Mouse (Mus musculus): ENCODE measurements around the gene Gm12184. TPM values are rescaled to one million over a fixed set of nuclear protein-coding genes. Genes with fewer than 3 reads are reported as not detected.

The Gm12184 gene
- total RNA-seq, 2 experiments from 2014 or later: 4.6 to 6.1 TPM

DNA sequence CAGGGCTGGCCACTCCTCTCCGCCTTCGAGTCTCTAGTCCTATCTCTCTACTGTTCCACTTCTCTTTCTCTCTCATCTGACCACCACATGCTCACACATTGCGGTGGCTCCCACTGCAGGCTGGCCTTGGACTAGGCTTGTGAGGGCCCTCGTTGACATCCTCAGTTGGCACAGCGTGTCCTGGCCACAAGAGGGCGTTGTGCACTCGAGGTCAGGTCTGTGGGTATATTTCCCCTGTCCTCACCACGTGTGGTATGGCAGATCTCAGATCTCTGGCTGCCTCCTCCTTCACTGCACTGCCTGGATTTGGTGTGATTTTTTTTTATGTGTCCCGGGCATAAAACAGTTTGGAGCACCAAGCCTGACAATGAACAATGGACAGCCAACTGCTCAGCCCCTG, 49.8 kb downstream of the Gm12184 start:
- ATAC-seq (ENCODE audit: poor library complexity, severe bottlenecking): peak; percentile 45; the same call in 1 of the 2 replicates

DNA sequence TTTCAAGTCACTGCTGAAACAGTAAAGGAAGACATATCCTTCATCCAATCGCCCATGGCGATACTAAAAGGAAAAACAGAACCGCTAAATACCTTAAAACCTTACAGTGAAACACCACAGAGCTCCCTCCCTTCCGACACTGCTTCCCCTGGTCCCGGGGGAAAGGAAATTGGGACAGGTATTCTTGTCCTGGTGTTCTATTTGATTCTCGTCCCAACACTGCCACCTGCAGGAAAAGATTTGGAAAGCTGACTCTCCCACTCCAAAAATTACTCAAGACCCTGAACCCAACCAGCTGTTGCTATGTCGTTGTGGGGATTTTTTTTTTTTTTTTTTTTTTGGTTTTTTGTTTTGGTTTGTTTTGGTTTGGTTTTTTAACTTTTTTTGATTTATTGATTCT, 51.0 kb downstream of the Gm12184 start:
- ATAC-seq (ENCODE audit: poor library complexity, severe bottlenecking): no peak

Other genes with a start within 250 kb of the Gm12184 start
- gene Rack1, start 26.3 kb downstream of the Gm12184 start, total RNA-seq (2015): 1,656 and 1,714 TPM in 2 replicates
- gene Rack1, start 26.3 kb downstream of the Gm12184 start, total RNA-seq (2017): 910 and 1,013 TPM in 2 replicates
- 11.8 and 13.6 TPM in 2 replicates for gene Trim41, start 9.3 kb downstream of the Gm12184 start, total RNA-seq (2015)
- 39.2 and 43.7 TPM in 2 replicates for gene Trim41, start 9.3 kb downstream of the Gm12184 start, total RNA-seq (2017)
- gene Trim7, start 515 bp downstream of the Gm12184 start, total RNA-seq (2015): 0.51 and 0.68 TPM in 2 replicates
- gene Trim7, start 515 bp downstream of the Gm12184 start, total RNA-seq (2017): 0.18 and 0.57 TPM in 2 replicates
- 59.0 and 67.2 TPM in 2 replicates for gene Irgm1, start 45.0 kb upstream of the Gm12184 start, total RNA-seq (2015)
- 54.1 and 62.0 TPM in 2 replicates for gene Irgm1, start 45.0 kb upstream of the Gm12184 start, total RNA-seq (2017)
- 13.1 and 15.9 TPM in 2 replicates for gene Gm5431, start 75.6 kb upstream of the Gm12184 start, total RNA-seq (2015)
- 12.0 and 15.0 TPM in 2 replicates for gene Gm5431, start 75.6 kb upstream of the Gm12184 start, total RNA-seq (2017)
- 78.1 and 81.3 TPM in 2 replicates for gene Psme2b, start 119.5 kb upstream of the Gm12184 start, total RNA-seq (2015)
- gene Psme2b, start 119.5 kb upstream of the Gm12184 start, total RNA-seq (2017): 47.3 and 50.2 TPM in 2 replicates
- 0.31 and 0.57 TPM in 2 replicates for gene Olfr56, start 152.2 kb upstream of the Gm12184 start, total RNA-seq (2015)
- gene Olfr56, start 152.2 kb upstream of the Gm12184 start, total RNA-seq (2017): 0.55 and 0.61 TPM in 2 replicates
- gene 9930111J21Rik1, start 152.7 kb upstream of the Gm12184 start, total RNA-seq (2015): 81.9 and 87.8 TPM in 2 replicates
- 57.0 and 58.4 TPM in 2 replicates for gene 9930111J21Rik1, start 152.7 kb upstream of the Gm12184 start, total RNA-seq (2017)
- gene Gm12185, start 165.6 kb upstream of the Gm12184 start, total RNA-seq (2015): 0.22 and 0.27 TPM in 2 replicates
- gene Gm12185, start 165.6 kb upstream of the Gm12184 start, total RNA-seq (2017): 0.11 and 5.7 TPM in 2 replicates
- gene Tgtp1, start 167.5 kb upstream of the Gm12184 start, total RNA-seq (2015): 2.0 and 3.2 TPM in 2 replicates
- gene Tgtp1, start 167.5 kb upstream of the Gm12184 start, total RNA-seq (2017): 1.5 and 10.8 TPM in 2 replicates
- gene 9930111J21Rik2, start 224.6 kb upstream of the Gm12184 start, total RNA-seq (2015): 180 and 184 TPM in 2 replicates
- gene 9930111J21Rik2, start 224.6 kb upstream of the Gm12184 start, total RNA-seq (2017): 161 and 172 TPM in 2 replicates
- 12.4 and 17.6 TPM in 2 replicates for gene Tgtp2, start 237.6 kb upstream of the Gm12184 start, total RNA-seq (2015)
- 30.2 and 39.3 TPM in 2 replicates for gene Tgtp2, start 237.6 kb upstream of the Gm12184 start, total RNA-seq (2017)
- gene Ifi47, start 249.9 kb upstream of the Gm12184 start, total RNA-seq (2015): 92.4 and 108 TPM in 2 replicates
- 39.4 and 46.3 TPM in 2 replicates for gene Ifi47, start 249.9 kb upstream of the Gm12184 start, total RNA-seq (2017)